Mouse (Mus musculus) myocyte (in vitro differentiated cells): ENCODE data around the gene Keap1.

Experiments
- CEBPB ChIP-seq: IDR thresholded peaks from 2 replicates; pipeline ENCODE4 v1.6.1; 2011; ENCODE audit warnings: mild to moderate bottlenecking, moderate library complexity; ENCODE audit not compliant: poor library complexity, insufficient read depth, severe bottlenecking
- E2F4 ChIP-seq: IDR thresholded peaks from one replicate; pipeline ENCODE4 v1.6.1; 2011; ENCODE audit warnings: mild to moderate bottlenecking, control low read depth, moderate library complexity; ENCODE audit not compliant: insufficient read depth
- MAX ChIP-seq: IDR thresholded peaks from one replicate; pipeline ENCODE4 v1.6.1; 2011; ENCODE audit warnings: low read depth, mild to moderate bottlenecking, control low read depth
- MYOD1 ChIP-seq, 3 experiments: IDR thresholded peaks; one replicate each; pipeline ENCODE4 v1.6.1; 2011; ENCODE audit warnings: control low read depth in 2 of 3, low read depth in 2 of 3, mild to moderate bottlenecking in 2 of 3, moderate library complexity in 1 of 3; ENCODE audit not compliant: insufficient read length in 2 of 3, control insufficient read depth in 1 of 3
- MYOG ChIP-seq, 3 experiments: IDR thresholded peaks; one replicate each; pipeline ENCODE4 v1.6.1; 2011; ENCODE audit warnings: control low read depth in 2 of 3, low read depth in 2 of 3, mild to moderate bottlenecking in 2 of 3; ENCODE audit not compliant: insufficient read length in 2 of 3, control insufficient read depth in 1 of 3, insufficient read depth in 1 of 3
- POLR2A ChIP-seq: IDR thresholded peaks from one replicate; pipeline ENCODE4 v1.6.1; 2011; ENCODE audit warnings: low read depth, mild to moderate bottlenecking, control low read depth, moderate library complexity; ENCODE audit not compliant: insufficient read length
- POLR2AphosphoS2 ChIP-seq: IDR thresholded peaks from one replicate; pipeline ENCODE4 v1.6.1; 2011; ENCODE audit warnings: low read depth, control low read depth; ENCODE audit not compliant: insufficient read length
- SRF ChIP-seq: IDR thresholded peaks from one replicate; pipeline ENCODE4 v1.6.1; 2011; ENCODE audit warnings: low read depth; ENCODE audit not compliant: control insufficient read depth, insufficient read length
- TCF12 ChIP-seq: IDR thresholded peaks from one replicate; pipeline ENCODE4 v1.6.1; 2011; ENCODE audit warnings: mild to moderate bottlenecking, control low read depth; ENCODE audit not compliant: poor library complexity, insufficient read depth, severe bottlenecking
- TCF3 ChIP-seq: IDR thresholded peaks from one replicate; pipeline ENCODE4 v1.6.1; 2011; ENCODE audit warnings: low read depth, control low read depth; ENCODE audit not compliant: insufficient read length
- USF1 ChIP-seq: IDR thresholded peaks from one replicate; pipeline ENCODE4 v1.6.1; 2011; ENCODE audit warnings: low read depth, mild to moderate bottlenecking, control low read depth, moderate library complexity

- TF ChIP-seq E2F4 (no peak), POLR2AphosphoS2 (no peak), MAX (no peak), USF1 (no peak), TCF12 (no peak), POLR2A (no peak), SRF (no peak), MYOG (IDR thresholded peaks at IDR 0.05; ENCODE audit: control insufficient read depth in 1 of 3, insufficient read depth in 1 of 3, insufficient read length in 2 of 3, low read depth in 2 of 3) (no peak), CEBPB (no peak), TCF3 (no peak), MYOD1 (IDR thresholded peaks at IDR 0.05; ENCODE audit: control insufficient read depth in 1 of 3, insufficient read length in 2 of 3, low read depth in 2 of 3) (no peak)
Observed at GRCm38 (mm10) chr9:21184733-21185132, 54.4 kb downstream of the Keap1 start.
